Mouse (Mus musculus): ENCODE measurements around the gene Camk1d.

- TF ChIP-seq CEBPB (IDR thresholded peaks at IDR 0.05; ENCODE audit: low read depth) (no peak), CTCF (IDR thresholded peaks at IDR 0.05; ENCODE audit: control insufficient read depth, insufficient read depth, insufficient read length) (no peak)
Observed at GRCm38 (mm10) chr2:5572314-5573006, 141.9 kb downstream of the Camk1d start.
